Mouse (Mus musculus): ENCODE measurements around the gene Krtdap. TPM values are rescaled to one million over a fixed set of nuclear protein-coding genes. Genes with fewer than 3 reads are reported as not detected.

Gene Krtdap
- polyA plus RNA-seq, 1 experiment = 9.1 TPM

DNA sequence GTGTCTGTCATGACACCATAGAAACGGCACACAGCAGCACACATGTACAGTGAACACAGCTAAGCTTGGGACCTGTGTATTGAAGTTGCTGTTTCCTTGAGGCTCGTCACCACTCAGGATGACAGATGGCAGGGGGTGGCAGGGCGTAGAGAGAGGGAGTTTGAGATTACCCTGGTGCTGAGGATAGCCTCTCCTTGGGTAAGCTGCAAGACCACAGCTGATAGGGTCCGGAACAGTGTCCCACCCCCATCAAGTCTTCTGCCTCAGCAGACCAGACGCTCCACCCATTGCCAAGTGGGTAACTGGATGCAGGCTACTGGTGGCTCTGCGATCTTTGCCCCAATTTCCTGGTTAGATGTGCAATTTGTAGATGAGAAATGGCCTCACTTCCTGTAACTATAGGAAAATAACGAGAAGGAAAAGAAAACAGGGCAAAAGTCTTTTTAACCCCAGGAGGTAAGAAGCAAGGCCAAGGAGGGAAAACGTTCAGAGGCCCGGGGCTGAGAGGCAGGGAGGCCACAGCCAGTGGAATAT is 24.1 kb downstream of the Krtdap start:
- no peaks in the 10 kb centered on the region for H3K4me1 ChIP-seq (ENCODE audit: control insufficient read depth, insufficient read depth, low read length)
- H3K36me3 ChIP-seq (ENCODE audit: control insufficient read depth, insufficient read depth, low read length, poor library complexity, severe bottlenecking) = no peaks in the 10 kb centered on the region
- H3K9ac ChIP-seq (ENCODE audit: low read depth, poor library complexity, severe bottlenecking) = no peak overlapping the region
- H3K27ac ChIP-seq (ENCODE audit: insufficient read depth, low read length) = no peak overlapping the region
- TF ChIP-seq POLR2A (IDR thresholded peaks at IDR 0.05; ENCODE audit: insufficient read depth, low read length) (no peak), EP300 (IDR thresholded peaks at IDR 0.05; ENCODE audit: insufficient read depth, low read depth, low read length) (no peak), CTCF (IDR thresholded peaks at IDR 0.05; ENCODE audit: low read depth, low read length) (no peak)
- H3K9me3 ChIP-seq (replicated peaks; ENCODE audit: control insufficient read depth, insufficient read depth, low read length, poor library complexity, severe bottlenecking) = no peaks in the 10 kb centered on the region
- H3K4me3 ChIP-seq (ENCODE audit: low read depth, low read length) = no peak overlapping the region
- H3K27me3 ChIP-seq (ENCODE audit: control insufficient read depth, insufficient read depth, low read length, poor library complexity, severe bottlenecking) = no peaks in the 10 kb centered on the region

GRCm38 (mm10) chr7:30812291-30812807 is 24.7 kb downstream of the Krtdap start:
- Histone ChIP-seq H3K27me3 (ENCODE audit: control insufficient read depth, insufficient read depth, low read length, poor library complexity, severe bottlenecking) (no peaks in the 10 kb centered on the region), H3K4me1 (ENCODE audit: control insufficient read depth, insufficient read depth, low read length) (no peaks in the 10 kb centered on the region), H3K9me3 (replicated peaks; ENCODE audit: control insufficient read depth, insufficient read depth, low read length, poor library complexity, severe bottlenecking) (no peaks in the 10 kb centered on the region), H3K4me3 (ENCODE audit: low read depth, low read length) (no peak overlapping the region), H3K27ac (ENCODE audit: insufficient read depth, low read length) (no peak overlapping the region), H3K9ac (ENCODE audit: low read depth, poor library complexity, severe bottlenecking) (no peak overlapping the region), H3K36me3 (ENCODE audit: control insufficient read depth, insufficient read depth, low read length, poor library complexity, severe bottlenecking) (no peaks in the 10 kb centered on the region)
- no peak for TF ChIP-seq POLR2A (IDR thresholded peaks at IDR 0.05; ENCODE audit: insufficient read depth, low read length)
- TF ChIP-seq CTCF (IDR thresholded peaks at IDR 0.05; ENCODE audit: low read depth, low read length) = no peak
- no peak for TF ChIP-seq EP300 (IDR thresholded peaks at IDR 0.05; ENCODE audit: insufficient read depth, low read depth, low read length)

DNA sequence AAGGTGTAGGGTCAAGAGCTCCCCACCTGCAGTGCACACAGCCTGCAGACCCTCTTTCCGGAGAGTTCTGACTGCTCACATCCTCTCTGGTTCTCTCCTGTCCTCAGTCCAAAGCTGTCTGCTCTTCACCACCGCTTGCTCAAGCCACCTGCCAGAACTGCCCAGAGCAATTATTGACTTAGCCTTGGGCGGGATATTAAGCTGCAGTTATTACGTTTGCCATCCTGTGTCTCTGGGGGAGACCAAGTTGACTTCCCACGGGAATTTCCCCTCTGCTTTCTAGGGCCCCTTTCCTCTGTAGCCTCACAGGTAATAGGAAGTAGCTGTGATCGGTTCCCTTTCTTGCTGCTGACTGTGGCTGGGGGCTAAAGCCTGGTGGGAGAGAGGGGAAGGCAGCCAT is 32.4 kb downstream of the Krtdap start:
- Histone ChIP-seq H3K9me3 (replicated peaks; ENCODE audit: control insufficient read depth, insufficient read depth, low read length, poor library complexity, severe bottlenecking) (no peaks in the 10 kb centered on the region), H3K4me1 (ENCODE audit: control insufficient read depth, insufficient read depth, low read length) (no peaks in the 10 kb centered on the region)
- TF ChIP-seq CTCF (IDR thresholded peaks at IDR 0.05; ENCODE audit: low read depth, low read length) = no peak

GRCm38 (mm10) chr7:30820854-30821445 is 33.3 kb downstream of the Krtdap start:
- Histone ChIP-seq H3K27ac (ENCODE audit: insufficient read depth, low read length) (no peak overlapping the region), H3K27me3 (ENCODE audit: control insufficient read depth, insufficient read depth, low read length, poor library complexity, severe bottlenecking) (no peaks in the 10 kb centered on the region), H3K4me3 (ENCODE audit: low read depth, low read length) (no peak overlapping the region), H3K9me3 (replicated peaks; ENCODE audit: control insufficient read depth, insufficient read depth, low read length, poor library complexity, severe bottlenecking) (no peaks in the 10 kb centered on the region), H3K4me1 (ENCODE audit: control insufficient read depth, insufficient read depth, low read length) (no peaks in the 10 kb centered on the region), H3K9ac (ENCODE audit: low read depth, poor library complexity, severe bottlenecking) (no peak overlapping the region), H3K36me3 (ENCODE audit: control insufficient read depth, insufficient read depth, low read length, poor library complexity, severe bottlenecking) (no peaks in the 10 kb centered on the region)
- TF ChIP-seq CTCF (IDR thresholded peaks at IDR 0.05; ENCODE audit: low read depth, low read length) (no peak), POLR2A (IDR thresholded peaks at IDR 0.05; ENCODE audit: insufficient read depth, low read length) (no peak), EP300 (IDR thresholded peaks at IDR 0.05; ENCODE audit: insufficient read depth, low read depth, low read length) (no peak)

More for the DNA sequence above, 32.4 kb downstream of the Krtdap start:
- no peaks in the 10 kb centered on the region for H3K36me3 ChIP-seq (ENCODE audit: control insufficient read depth, insufficient read depth, low read length, poor library complexity, severe bottlenecking)
- H3K27me3 ChIP-seq (ENCODE audit: control insufficient read depth, insufficient read depth, low read length, poor library complexity, severe bottlenecking) = no peaks in the 10 kb centered on the region
- H3K4me3 ChIP-seq (ENCODE audit: low read depth, low read length) = no peak overlapping the region
- H3K27ac ChIP-seq (ENCODE audit: insufficient read depth, low read length) = no peak overlapping the region
- H3K9ac ChIP-seq (ENCODE audit: low read depth, poor library complexity, severe bottlenecking) = no peak overlapping the region

- no peak for TF ChIP-seq POLR2A (IDR thresholded peaks at IDR 0.05; ENCODE audit: insufficient read depth, low read length)
- TF ChIP-seq CTCF (IDR thresholded peaks at IDR 0.05; ENCODE audit: low read depth, low read length) = no peak
- no peak for TF ChIP-seq EP300 (IDR thresholded peaks at IDR 0.05; ENCODE audit: insufficient read depth, low read depth, low read length)
- H3K36me3 ChIP-seq (ENCODE audit: control insufficient read depth, insufficient read depth, low read length, poor library complexity, severe bottlenecking) = no peaks in the 10 kb centered on the region
- H3K4me3 ChIP-seq (ENCODE audit: low read depth, low read length) = no peak overlapping the region
- H3K27ac ChIP-seq (ENCODE audit: insufficient read depth, low read length) = no peak overlapping the region
- no peaks in the 10 kb centered on the region for H3K9me3 ChIP-seq (replicated peaks; ENCODE audit: control insufficient read depth, insufficient read depth, low read length, poor library complexity, severe bottlenecking)
- no peak overlapping the region for H3K9ac ChIP-seq (ENCODE audit: low read depth, poor library complexity, severe bottlenecking)
- peaks cover 2% of the 10 kb centered on the region for H3K4me1 ChIP-seq (ENCODE audit: control insufficient read depth, insufficient read depth, low read length)
- no peaks in the 10 kb centered on the region for H3K27me3 ChIP-seq (ENCODE audit: control insufficient read depth, insufficient read depth, low read length, poor library complexity, severe bottlenecking)
Observed at GRCm38 (mm10) chr7:30821532-30821931, 33.8 kb downstream of the Krtdap start.

DNA sequence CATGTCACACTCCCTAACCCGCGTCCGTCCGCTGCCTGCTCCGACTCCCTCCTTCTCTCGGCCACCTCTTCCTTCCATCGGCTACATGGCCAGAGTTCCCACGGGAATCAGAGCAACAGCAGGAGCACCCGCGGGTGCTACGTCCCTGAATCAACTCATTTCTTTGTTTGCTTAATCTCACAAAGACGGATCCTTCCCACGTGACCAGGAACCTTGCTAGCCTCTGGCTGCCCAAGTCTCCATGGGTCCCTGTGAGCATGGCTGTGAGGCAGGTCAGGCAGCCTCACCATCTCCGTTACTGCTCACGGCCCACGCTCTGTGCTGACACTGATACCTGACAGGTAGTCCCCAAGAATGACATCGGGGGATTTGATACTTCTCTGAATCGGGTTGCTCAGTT is 36.0 kb downstream of the Krtdap start, which contains the start of gene Ffar2:
Gene Ffar2, minus strand, starts transcription at position 101 of the 400 bp plus-strand sequence.
- Histone ChIP-seq H3K4me1 (ENCODE audit: control insufficient read depth, insufficient read depth, low read length) (peaks cover 2% of the 10 kb centered on the region), H3K9me3 (replicated peaks; ENCODE audit: control insufficient read depth, insufficient read depth, low read length, poor library complexity, severe bottlenecking) (no peaks in the 10 kb centered on the region; the same call in 1 of the 2 replicates), H3K27ac (ENCODE audit: insufficient read depth, low read length) (no peak within 1 kb of the TSS), H3K27me3 (ENCODE audit: control insufficient read depth, insufficient read depth, low read length, poor library complexity, severe bottlenecking) (no peaks in the 10 kb centered on the region), H3K9ac (ENCODE audit: low read depth, poor library complexity, severe bottlenecking) (no peak within 1 kb of the TSS), H3K4me3 (ENCODE audit: low read depth, low read length) (no peak within 1 kb of the TSS), H3K36me3 (ENCODE audit: control insufficient read depth, insufficient read depth, low read length, poor library complexity, severe bottlenecking) (no peaks in the 10 kb centered on the region)
- TF ChIP-seq CTCF (IDR thresholded peaks at IDR 0.05; ENCODE audit: low read depth, low read length) (no peak), POLR2A (IDR thresholded peaks at IDR 0.05; ENCODE audit: insufficient read depth, low read length) (no peak), EP300 (IDR thresholded peaks at IDR 0.05; ENCODE audit: insufficient read depth, low read depth, low read length) (no peak)
